Mouse (Mus musculus) neural tube, embryonic 11.5 days (tissue): ENCODE measurements around the gene Atp6v1g2. TPM values are rescaled to one million over a fixed set of nuclear protein-coding genes. Genes with fewer than 3 reads are reported as not detected.

Experiments
- ATAC-seq: fragments of 200-750 bp; cut with Nextera tagmentation; 2 replicates; pipeline ENCODE4 v1.8.0; 2017; ENCODE audit warnings: moderate number of reproducible peaks, mild to moderate bottlenecking, moderate TSS enrichment, moderate library complexity; ENCODE audit not compliant: insufficient read depth, low FRiP score, low TSS enrichment
- DNase-seq: peaks from one replicate; pipeline ENCODE4 v3.0.0-alpha.2; 2015; ENCODE audit warnings: low spot score
- H3K27ac ChIP-seq: fragments of 300-500 bp; sonication (generic); 2 replicates; pipeline ENCODE4 v1.5.1; 2014; ENCODE audit warnings: low read depth, mild to moderate bottlenecking, low read length
- H3K27me3 ChIP-seq: fragments of 300-500 bp; sonication (generic); 2 replicates; pipeline ENCODE4 v1.6.1; 2014; ENCODE audit warnings: mild to moderate bottlenecking, low read length, mixed read lengths; ENCODE audit not compliant: control insufficient read depth, insufficient read depth
- H3K36me3 ChIP-seq: fragments of 300-500 bp; sonication (generic); 2 replicates; pipeline ENCODE4 v1.6.1; 2014; ENCODE audit warnings: mild to moderate bottlenecking, low read length, moderate library complexity, mixed read lengths; ENCODE audit not compliant: control insufficient read depth, insufficient read depth
- H3K4me1 ChIP-seq: fragments of 300-500 bp; sonication (generic); 2 replicates; pipeline ENCODE4 v1.6.1; 2014; ENCODE audit warnings: low read length, mixed read lengths; ENCODE audit not compliant: control insufficient read depth, insufficient read depth
- H3K4me2 ChIP-seq: fragments of 300-500 bp; sonication (generic); 2 replicates; pipeline ENCODE4 v1.6.1; 2014; ENCODE audit warnings: low read depth, mild to moderate bottlenecking, moderate library complexity
- H3K4me3 ChIP-seq: fragments of 300-500 bp; sonication (generic); 2 replicates; pipeline ENCODE4 v1.5.1; 2014; ENCODE audit warnings: low read depth, low read length
- H3K9ac ChIP-seq: fragments of 300-500 bp; sonication (generic); 2 replicates; pipeline ENCODE4 v1.6.1; 2014; ENCODE audit warnings: mild to moderate bottlenecking, low read length
- H3K9me3 ChIP-seq: fragments of 300-500 bp; sonication (generic); 2 replicates; pipeline ENCODE4 v1.6.1; 2016; ENCODE audit warnings: low read length; ENCODE audit not compliant: control insufficient read depth
- WGBS: fragments of 180-500 bp; shearing (Covaris S2); extraction: QIAGEN DNeasy Blood & Tissue Kit; methylation state at CpG from one replicate; pipeline ENCODE4 v1.1.7; 2014; 5-methylcytosine and 5-hydroxymethylcytosine counted together
- polyA plus RNA-seq: library from polyadenylated mRNA; unstranded; fragments of >200 nt; fragmentation: Nextera tagmentation; extraction: Ambion mirVana; gene quantifications from 2 replicates; pipeline ENCODE4 v1.2.1, GENCODE M21; 2014

Gene Atp6v1g2
- polyA plus RNA-seq, 1 experiment from 2014 or later, result 16.8 TPM

GRCm38 (mm10) chr17:35239700-35240099 lies 6.2 kb downstream of the Atp6v1g2 start:
- H3K27me3 ChIP-seq, result no peaks in the 10 kb centered on the region
- ATAC-seq (no peak), DNase-seq (no peak)
- peaks cover 22% of the 10 kb centered on the region for H3K4me1 ChIP-seq
- no peak overlapping the region for H3K4me3 ChIP-seq
- H3K27ac ChIP-seq, result no peak overlapping the region
- no peak overlapping the region for H3K4me2 ChIP-seq
- H3K9me3 ChIP-seq, result no peaks in the 10 kb centered on the region
- no peak overlapping the region for H3K9ac ChIP-seq
- peaks cover 14% of the 10 kb centered on the region for H3K36me3 ChIP-seq
- 82% methylated on average over 5 of the region's 5 CpGs for WGBS

GRCm38 (mm10) chr17:35240384-35241304 lies 7.2 kb downstream of the Atp6v1g2 start:
- H3K4me2 ChIP-seq, result peak overlapping the region; percentile 89
- H3K4me1 ChIP-seq, result peaks cover 28% of the 10 kb centered on the region
- ATAC-seq (peak; percentile 3; the same call in 1 of the 2 replicates), DNase-seq (no peak)
- H3K9me3 ChIP-seq, result no peaks in the 10 kb centered on the region
- peaks cover 20% of the 10 kb centered on the region for H3K36me3 ChIP-seq
- 33% methylated on average over 12 of the region's 12 CpGs for WGBS
- peak overlapping the region; percentile 82 for H3K4me3 ChIP-seq
- peak overlapping the region; percentile 95 for H3K27ac ChIP-seq
- H3K9ac ChIP-seq, result peak overlapping the region; percentile 100
- H3K27me3 ChIP-seq, result no peaks in the 10 kb centered on the region

- Histone ChIP-seq H3K4me2 (peak within 1 kb of the TSS; percentile 89), H3K9me3 (no peaks in the 10 kb centered on the region), H3K4me1 (peaks cover 28% of the 10 kb centered on the region), H3K36me3 (peaks cover 24% of the 10 kb centered on the region), H3K9ac (peak within 1 kb of the TSS; percentile 100), H3K27me3 (no peaks in the 10 kb centered on the region), H3K27ac (peak within 1 kb of the TSS; percentile 95), H3K4me3 (peak within 1 kb of the TSS; percentile 82)
- ATAC-seq (peak; percentile 84), DNase-seq (peak; percentile 97)
- WGBS, result under 1% methylated on average over 69 of the region's 69 CpGs
These were observed 8.0 kb downstream of the Atp6v1g2 start, which contains the start of gene Ddx39b for GRCm38 (mm10) chr17:35241305-35242014. TSS of gene Ddx39b (plus strand) at chr17:35241746.

- Histone ChIP-seq H3K9ac (peak overlapping the region; percentile 100), H3K36me3 (peaks cover 31% of the 10 kb centered on the region), H3K4me2 (peak overlapping the region; percentile 89), H3K4me3 (peak overlapping the region; percentile 82), H3K4me1 (peaks cover 27% of the 10 kb centered on the region), H3K27ac (peak overlapping the region; percentile 95), H3K27me3 (no peaks in the 10 kb centered on the region), H3K9me3 (no peaks in the 10 kb centered on the region)
- peak; percentile 80 for DNase-seq
- peak; percentile 77 for ATAC-seq
- WGBS, result under 1% methylated on average over 51 of the region's 55 CpGs
These were observed 8.8 kb downstream of the Atp6v1g2 start for GRCm38 (mm10) chr17:35242015-35242941.

- 5% methylated on average over 16 of the region's 16 CpGs for WGBS
- peaks cover 34% of the 10 kb centered on the region for H3K36me3 ChIP-seq
- H3K4me2 ChIP-seq, result peak overlapping the region; percentile 89
- peak overlapping the region; percentile 82 for H3K4me3 ChIP-seq
- peaks cover 27% of the 10 kb centered on the region for H3K4me1 ChIP-seq
- peak; percentile 67 for DNase-seq
- no peaks in the 10 kb centered on the region for H3K9me3 ChIP-seq
- H3K27ac ChIP-seq, result peak overlapping the region; percentile 95
- no peak for ATAC-seq
- H3K27me3 ChIP-seq, result no peaks in the 10 kb centered on the region
- peak overlapping the region; percentile 100 for H3K9ac ChIP-seq
These were observed 9.6 kb downstream of the Atp6v1g2 start for GRCm38 (mm10) chr17:35243086-35243485.

GRCm38 (mm10) chr17:35244999-35245398 lies 11.5 kb downstream of the Atp6v1g2 start:
- Histone ChIP-seq H3K36me3 (peaks cover 44% of the 10 kb centered on the region), H3K27me3 (no peaks in the 10 kb centered on the region), H3K4me2 (peak overlapping the region; percentile 89), H3K4me3 (peak overlapping the region; percentile 82; the same call in 1 of the 2 replicates), H3K27ac (no peak overlapping the region), H3K9me3 (no peaks in the 10 kb centered on the region), H3K4me1 (peaks cover 27% of the 10 kb centered on the region), H3K9ac (no peak overlapping the region)
- 83% methylated on average over 2 of the region's 2 CpGs for WGBS
- DNase-seq (no peak), ATAC-seq (no peak)

GRCm38 (mm10) chr17:35245731-35246623 lies 12.5 kb downstream of the Atp6v1g2 start:
- Histone ChIP-seq H3K4me3 (no peak overlapping the region), H3K4me1 (peaks cover 22% of the 10 kb centered on the region), H3K9me3 (no peaks in the 10 kb centered on the region), H3K9ac (no peak overlapping the region), H3K36me3 (peaks cover 50% of the 10 kb centered on the region), H3K27ac (no peak overlapping the region), H3K27me3 (no peaks in the 10 kb centered on the region), H3K4me2 (peak overlapping the region; percentile 89; the same call in 1 of the 2 replicates)
- ATAC-seq (no peak), DNase-seq (no peak)
- 89% methylated on average over 15 of the region's 15 CpGs for WGBS
